Mouse (Mus musculus) lung, postnatal 36 days (tissue): Measurements from ENCODE around the gene Dmrtc2.

Experiments
- DNase-seq: peaks from one replicate; pipeline ENCODE4 v3.0.0; 2022; ENCODE audit warnings: mixed read lengths

Gene Dmrtc2

DNA sequence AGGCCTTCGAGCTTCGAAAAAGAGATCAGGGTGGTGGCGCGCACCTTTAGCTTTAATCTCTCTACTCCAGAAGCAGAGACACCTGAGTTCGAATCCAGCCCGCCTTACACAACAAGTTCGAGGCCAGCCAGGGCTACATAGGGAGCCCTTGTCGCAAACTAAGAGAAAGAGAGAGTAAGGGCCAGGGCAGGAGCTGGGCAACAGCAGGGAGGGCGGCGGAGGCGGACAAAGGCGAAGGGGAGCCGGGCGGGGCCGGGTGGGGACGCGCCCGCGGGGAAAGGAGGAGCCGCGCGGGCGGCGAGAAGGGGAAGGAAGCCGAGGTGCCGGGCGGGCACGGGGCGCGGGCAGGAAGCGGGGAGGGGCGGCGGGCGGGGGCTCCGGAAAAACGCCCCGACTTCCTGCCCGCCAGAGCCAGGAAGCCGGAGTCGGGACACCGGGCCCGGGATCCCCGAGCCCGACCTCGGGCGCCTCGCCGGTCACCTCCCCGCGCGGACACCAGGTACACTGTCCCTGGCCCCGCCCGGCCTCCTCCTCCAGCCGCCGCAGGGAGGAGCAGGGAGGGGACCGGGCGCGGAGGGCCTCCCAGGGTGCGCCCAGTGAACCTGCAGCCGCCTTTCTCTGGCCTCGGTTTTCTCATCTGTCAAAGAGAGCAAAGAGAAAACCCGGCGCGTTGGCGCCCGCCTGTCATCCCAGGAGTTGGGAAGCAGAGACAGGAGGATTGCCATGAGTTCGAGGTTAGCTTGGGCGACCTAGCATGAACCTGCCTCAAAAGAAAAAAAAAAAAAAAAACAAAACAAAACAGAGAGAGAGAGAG lies 33.0 kb downstream of the Dmrtc2 start, which contains the start of gene Arhgef1:
Gene Arhgef1, plus strand, starts transcription at position 283 of the 814 bp plus-strand sequence.
- DNase-seq: peak; percentile 80

DNA sequence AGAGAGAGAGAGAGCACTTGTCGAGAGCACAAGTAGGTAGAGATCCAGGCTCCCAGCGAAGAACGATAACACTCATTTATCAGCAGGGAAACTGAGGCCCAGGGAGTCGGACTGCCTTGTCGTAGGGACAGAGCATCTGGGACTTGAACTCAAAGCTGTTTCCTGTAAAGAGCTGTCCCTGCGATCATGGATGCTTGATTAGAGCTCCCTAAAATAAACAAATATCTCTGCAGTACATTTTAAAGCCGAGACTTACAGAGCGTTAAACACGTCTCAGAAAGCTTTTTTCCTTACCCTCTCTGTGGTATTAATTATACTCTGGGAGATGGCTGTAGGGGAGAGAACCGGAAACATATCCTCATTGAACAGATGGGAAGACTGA lies 33.6 kb downstream of the Dmrtc2 start:
- no peak for DNase-seq

DNA sequence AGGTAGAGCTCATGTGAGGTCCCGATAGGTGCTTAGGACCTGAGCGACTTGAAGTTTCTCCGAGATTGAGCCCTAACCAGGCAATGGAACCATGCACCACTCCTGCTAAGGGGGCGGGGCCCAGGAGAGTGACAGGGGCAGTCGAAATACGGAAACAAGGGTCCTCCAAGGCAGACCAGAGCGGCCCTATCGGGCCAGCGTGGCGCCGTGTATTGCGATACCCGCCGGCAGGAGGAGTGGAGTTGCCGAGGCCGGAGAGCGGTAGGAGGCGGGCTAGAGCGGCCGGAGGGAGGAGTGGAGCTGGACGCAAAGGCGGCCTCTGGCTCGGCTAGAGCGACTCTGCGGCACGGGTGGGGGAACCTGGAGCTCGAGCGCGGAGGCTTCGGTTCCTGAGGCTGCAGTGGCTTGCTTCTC lies 34.2 kb downstream of the Dmrtc2 start:
- peak; percentile 99 for DNase-seq

DNA sequence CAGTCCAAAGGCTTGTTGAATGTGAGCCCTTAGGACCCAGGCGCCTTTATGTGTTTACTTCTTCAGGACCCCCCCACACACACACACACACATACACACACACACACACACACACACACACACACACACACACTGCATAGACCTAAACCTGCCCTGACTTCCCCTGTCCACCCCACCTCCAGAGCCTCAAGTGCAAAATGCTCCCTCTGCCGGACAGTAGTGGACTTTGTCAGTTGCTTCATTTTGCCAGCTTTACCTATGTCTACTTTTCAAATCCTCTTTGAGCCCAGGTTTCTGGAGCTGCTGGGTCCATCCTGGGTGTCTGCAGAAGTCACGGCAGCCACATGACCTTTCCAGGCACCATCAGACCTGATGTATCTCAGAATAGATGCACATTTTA lies 35.1 kb downstream of the Dmrtc2 start:
- DNase-seq: peak; percentile 82

DNA sequence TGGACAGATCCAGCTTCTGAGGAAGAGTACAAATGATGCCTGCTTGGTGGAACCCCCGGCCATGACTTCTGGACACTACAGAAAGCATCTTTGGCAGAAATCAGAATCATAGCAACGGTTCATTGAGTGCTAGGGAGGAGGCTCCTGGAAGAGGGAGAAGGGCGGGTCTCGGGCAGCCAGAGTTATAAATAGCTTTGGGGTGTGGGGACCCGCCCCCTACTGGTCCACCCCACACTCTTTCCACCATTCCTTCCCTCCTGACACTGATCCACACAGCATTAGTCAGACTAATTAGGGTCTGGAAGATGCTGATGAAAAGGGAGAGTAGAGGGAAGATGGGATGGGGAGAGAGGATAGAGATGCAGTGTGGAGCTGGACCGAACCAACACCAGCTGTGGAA lies 36.7 kb downstream of the Dmrtc2 start:
- no peak for DNase-seq

DNA sequence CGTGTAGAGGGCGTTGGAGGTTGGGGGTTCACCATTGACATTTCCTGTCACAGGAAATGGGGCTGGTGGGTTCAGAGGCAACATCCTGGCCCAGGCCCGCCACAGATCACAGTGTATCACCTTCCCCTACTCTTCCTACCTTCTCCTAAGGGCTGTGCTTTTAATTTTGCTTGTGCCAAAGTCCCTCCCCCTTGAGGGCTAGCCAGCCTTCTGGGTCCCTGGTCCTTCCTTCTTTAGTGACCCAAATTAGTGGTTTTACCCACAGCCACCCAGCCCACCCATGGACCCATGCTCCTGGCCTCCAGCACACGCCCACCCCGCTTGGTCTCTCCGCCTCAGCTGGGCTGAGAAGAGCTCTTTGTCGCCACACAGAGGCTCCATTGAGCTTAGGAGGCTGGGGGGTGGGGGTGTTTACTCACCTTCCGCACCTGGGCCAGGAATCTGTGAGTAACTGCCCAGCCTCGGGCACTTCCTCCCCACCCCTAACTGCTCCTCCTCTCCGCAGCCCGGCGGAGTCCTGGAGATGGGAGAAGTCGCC lies 37.4 kb downstream of the Dmrtc2 start:
- DNase-seq: peak; percentile 84

DNA sequence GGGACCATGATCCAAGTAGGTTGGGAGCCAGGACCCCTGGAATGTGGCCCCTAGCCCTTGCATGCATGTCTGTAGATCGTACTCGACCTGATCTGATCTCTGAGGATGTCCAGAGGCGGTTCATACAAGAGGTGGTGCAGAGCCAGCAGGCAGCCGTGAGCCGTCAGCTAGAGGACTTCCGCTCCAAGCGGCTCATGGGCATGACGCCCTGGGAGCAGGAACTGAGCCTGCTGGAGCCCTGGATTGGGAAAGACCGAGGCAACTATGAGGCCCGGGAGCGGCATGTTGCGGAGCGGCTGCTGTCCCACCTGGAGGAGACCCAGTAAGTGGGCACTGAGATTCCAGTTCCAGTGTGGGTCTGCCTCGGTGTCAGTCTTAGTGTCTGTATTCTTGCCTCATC lies 42.6 kb downstream of the Dmrtc2 start:
- DNase-seq: no peak

DNA sequence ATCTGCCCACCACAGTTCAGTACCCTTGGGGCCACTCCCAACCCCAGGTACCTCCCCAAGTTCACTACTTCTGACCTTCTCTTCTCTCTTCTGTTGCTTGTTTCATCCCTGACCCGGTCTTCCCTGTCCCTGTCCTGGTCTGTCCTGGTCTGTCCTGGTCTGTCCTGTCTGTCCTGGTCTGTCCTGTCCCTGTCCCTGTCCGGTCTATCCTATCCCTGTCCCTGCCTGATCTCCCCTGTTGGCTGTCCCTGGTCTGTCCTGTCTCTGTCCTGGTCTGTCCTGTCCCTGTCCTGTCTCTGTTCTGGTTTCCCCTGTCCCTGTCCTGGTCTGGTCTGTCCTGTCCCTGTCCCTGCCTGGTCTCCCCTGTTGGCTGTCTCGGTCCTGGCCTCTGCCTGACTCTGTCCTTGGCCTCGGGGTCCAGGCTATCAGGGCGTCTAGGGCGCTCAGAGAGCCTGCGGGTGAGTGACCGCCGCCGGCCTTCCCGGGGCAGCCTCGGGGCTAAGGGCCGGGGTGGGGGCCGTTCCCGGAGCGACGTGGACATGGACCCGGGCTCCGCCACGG lies 49.0 kb downstream of the Dmrtc2 start:
- no peak for DNase-seq

DNA sequence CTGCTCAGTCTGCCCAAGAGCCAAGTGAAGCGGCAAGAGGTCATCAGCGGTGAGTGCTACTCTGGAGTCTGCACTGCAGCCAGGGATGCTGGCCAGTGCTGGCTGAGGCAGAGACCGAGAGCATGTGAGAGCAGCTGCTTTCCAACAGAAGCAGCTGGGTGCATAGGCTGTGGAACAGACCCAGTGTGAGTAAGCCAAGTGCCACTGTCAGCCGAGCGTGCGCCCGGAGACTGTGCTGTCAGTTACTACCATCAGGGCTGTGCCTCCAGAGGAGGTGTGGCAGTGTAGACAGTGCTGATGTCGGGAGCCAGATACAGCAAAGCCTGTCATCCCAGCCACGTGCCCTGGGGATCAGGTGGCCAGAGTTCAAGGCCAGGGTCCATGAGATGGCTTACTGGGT lies 49.9 kb downstream of the Dmrtc2 start:
- no peak for DNase-seq
